Mouse (Mus musculus) gastrocnemius, postnatal 25 days (tissue): ENCODE measurements around the gene Ces1h. TPM values are rescaled to one million over a fixed set of nuclear protein-coding genes. Genes with fewer than 3 reads are reported as not detected.
"Not testable (repeated sequence)": the region's sequence is repeated elsewhere in the genome, so short reads cannot be mapped to it uniquely, and the experiment has no call there.

Source experiments
- DNase-seq: peaks from one replicate; pipeline ENCODE4 v3.0.0; 2022
- long read RNA-seq, 2 experiments: library from polyadenylated mRNA; stranded (forward); transcript quantifications; one replicate each; pipeline ENCODE4 v2.0.0; 2021
- total RNA-seq, 2 experiments: library from RNA; stranded (reverse); gene quantifications; 1 replicate in 1 of 2; 2 replicates in 1 of 2; pipeline ENCODE4 v1.2.3; 2021

Ces1h gene
- not detected for total RNA-seq
- long read RNA-seq, experiment 1 = 0 reads
- long read RNA-seq, experiment 2 = 0 reads

GRCm38 (mm10) chr8:93379625-93380024 lies at the start of gene Ces1h:
Ces1h (minus strand) TSS chr8:93379725.
- no peak for DNase-seq

DNA sequence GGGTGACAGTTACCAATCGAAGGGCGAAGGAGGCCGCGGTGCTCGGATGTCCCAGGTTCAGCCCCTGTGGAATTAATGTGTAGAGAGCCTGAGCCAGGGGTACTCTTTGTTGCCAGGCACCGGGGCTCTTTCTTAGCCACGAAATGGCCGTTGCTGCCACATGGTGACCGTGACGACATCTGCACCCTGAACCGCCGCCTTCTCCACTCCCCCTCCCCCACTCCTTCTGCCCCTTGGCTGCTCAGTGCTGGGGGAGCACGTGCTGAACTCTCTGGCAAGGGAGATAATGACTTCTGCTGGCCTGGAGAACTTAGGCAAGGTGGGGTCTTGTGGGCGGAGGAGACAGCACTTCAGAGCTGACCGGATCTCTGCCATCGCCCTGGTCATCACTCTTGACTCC lies 47.7 kb upstream of the Ces1h start:
- DNase-seq = no peak

- no peak for DNase-seq
Observed at GRCm38 (mm10) chr8:93415387-93415786, 35.9 kb upstream of the Ces1h start.

DNA sequence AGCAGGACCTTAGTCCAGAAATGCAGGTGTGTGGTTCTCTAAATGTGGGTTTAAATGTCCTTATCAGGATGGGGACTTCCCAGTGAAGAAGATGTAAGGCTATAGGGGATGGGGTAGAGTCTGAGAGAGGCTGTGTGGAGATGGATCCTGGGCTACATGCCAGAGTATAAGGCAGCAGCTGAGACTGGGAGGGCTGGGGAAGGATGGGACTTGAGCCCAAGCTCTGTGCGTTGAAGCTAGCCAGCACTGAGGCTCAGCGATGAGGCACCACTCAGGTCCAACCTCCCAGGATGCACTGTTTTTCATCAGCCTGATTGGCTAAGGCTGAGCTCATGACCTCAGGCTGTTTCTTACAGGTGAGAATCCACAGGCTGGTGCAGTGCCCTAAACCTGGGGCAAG lies 29.3 kb upstream of the Ces1h start:
- no peak for DNase-seq

- DNase-seq = no peak
Observed at GRCm38 (mm10) chr8:93399698-93400097, 20.2 kb upstream of the Ces1h start.

DNA sequence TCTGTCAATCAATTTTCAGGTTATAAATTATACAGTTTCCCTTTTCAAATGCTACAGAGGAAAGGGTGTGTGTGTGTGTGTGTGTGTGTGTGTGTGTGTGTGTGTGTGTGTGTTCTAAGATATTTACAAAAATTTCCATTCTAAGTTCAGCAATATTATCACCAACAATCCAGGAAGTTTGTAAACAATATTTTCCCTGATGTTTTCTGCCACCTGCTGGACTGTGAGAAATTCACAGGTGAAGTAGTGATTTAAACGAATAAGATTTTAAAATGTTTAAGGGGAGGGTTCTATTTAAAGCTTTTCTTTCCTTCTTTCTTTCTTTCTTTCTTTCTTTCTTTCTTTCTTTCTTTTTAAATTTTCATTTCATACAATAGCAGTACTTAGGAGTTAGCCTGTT lies 18.5 kb upstream of the Ces1h start:
- DNase-seq = no peak

DNA sequence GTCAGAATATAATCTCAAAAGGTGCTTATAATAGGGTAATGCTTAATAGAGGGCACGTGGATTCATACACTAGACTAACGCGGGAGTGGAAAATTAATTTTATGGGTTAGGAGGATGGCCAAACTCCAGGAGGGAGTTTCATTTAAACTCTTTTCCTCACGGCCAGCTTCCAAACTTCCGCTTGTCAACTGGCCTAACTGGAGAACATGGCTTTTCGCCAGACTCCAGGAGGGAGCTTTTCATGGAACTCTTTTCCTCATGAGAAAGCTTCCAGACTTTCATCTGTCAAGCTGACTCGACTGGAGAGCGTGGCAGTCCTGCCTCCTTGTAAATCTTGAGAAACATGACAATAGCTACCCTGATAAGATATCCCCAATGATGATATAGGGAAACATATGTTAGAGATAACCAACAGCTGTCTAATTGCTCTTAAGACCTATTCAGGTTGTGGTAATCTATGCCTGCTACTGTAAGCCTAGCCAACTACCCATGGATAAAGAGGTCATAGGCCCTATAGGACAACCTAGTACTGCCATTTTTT lies 14.6 kb upstream of the Ces1h start:
- not testable (repeated sequence) for DNase-seq

- DNase-seq = no peak
Observed at GRCm38 (mm10) chr8:93369481-93369880, 10.0 kb downstream of the Ces1h start.

- no peak for DNase-seq
Observed at GRCm38 (mm10) chr8:93360113-93360512, 19.4 kb downstream of the Ces1h start.

GRCm38 (mm10) chr8:93339531-93339930 lies 40.0 kb downstream of the Ces1h start:
- DNase-seq = no peak

GRCm38 (mm10) chr8:93337207-93337606 lies 42.3 kb downstream of the Ces1h start, which contains the start of gene Ces1g:
Ces1g (minus strand) TSS chr8:93337308.
- no peak for DNase-seq

DNA sequence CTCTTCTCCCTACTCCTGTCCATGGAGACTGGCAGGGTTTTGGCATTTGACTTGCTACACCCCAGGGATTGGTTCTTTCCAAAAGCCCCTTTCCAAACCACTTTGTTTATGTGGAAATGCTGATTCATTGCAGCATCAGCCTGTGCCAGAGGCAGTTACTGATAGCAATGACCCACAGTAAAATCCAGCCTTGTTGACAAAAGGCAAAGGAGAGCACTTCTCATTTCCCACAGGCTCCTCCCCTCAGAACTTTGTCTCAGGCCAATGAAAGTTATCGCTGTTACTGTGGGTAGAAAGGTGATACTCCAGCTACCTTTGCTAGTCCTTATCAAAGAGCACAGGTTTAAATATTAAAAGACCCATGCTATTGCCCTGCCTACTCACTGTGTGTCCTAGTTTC lies 46.8 kb downstream of the Ces1h start:
- no peak for DNase-seq

DNA sequence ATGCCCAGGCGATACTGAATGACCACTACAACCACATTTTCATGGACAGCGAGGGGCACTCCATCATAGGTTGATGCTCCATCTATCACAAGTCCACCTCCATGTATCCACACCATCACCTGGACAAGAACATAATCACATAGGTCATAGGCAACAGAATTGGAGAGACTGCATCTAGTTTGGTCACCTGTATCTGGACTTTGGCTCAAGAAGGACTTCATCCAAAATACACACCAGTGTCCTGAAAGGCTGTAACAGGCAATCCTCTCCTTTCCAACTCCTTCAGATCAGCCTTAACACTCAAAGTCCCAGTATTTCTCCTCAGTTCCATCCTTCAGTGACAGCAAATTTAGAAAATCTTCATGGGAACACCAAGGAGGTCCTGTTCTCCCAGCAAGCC lies 48.4 kb downstream of the Ces1h start:
- no peak for DNase-seq

GRCm38 (mm10) chr8:93325123-93325522 lies 54.4 kb downstream of the Ces1h start:
- DNase-seq = no peak

- no peak for DNase-seq
Observed at GRCm38 (mm10) chr8:93317031-93317430, 62.5 kb downstream of the Ces1h start.

GRCm38 (mm10) chr8:93315557-93315956 lies 64.0 kb downstream of the Ces1h start:
- no peak for DNase-seq

Other genes with a start within 250 kb of the Ces1h start
- gene Ces1c, start 248.4 kb downstream of the Ces1h start, total RNA-seq = not detected
- 10 to 100 TPM; 41.4 to 59.9 TPM for gene Ces1d, start 181.9 kb downstream of the Ces1h start, total RNA-seq
- gene Ces1e, start 150.1 kb downstream of the Ces1h start, total RNA-seq = under 1 TPM; 0.54 to 0.69 TPM
- 1 to 10 TPM in 1 of 2 experiments, not detected in 1; 1.6 TPM for gene Ces1f, start 100.0 kb downstream of the Ces1h start, total RNA-seq
- not detected for gene Ces1g, start 42.4 kb downstream of the Ces1h start, total RNA-seq
- under 1 TPM; 0.51 to 0.91 TPM for gene Ces5a, start 156.1 kb upstream of the Ces1h start, total RNA-seq